Mouse (Mus musculus) MEL (cell line): Measurements from ENCODE around the gene Vps29. TPM values are rescaled to one million over a fixed set of nuclear protein-coding genes. Genes with fewer than 3 reads are reported as not detected.

Experiments used
- DNase-seq: peaks from one replicate; pipeline ENCODE4 v3.0.0; 2011; ENCODE audit warnings: low read depth, low spot score
- H3K27ac ChIP-seq: 2 replicates; pipeline ENCODE4 v1.5.1; 2012; ENCODE audit warnings: low read depth, mild to moderate bottlenecking, control low read depth, low read length, moderate library complexity; ENCODE audit not compliant: control insufficient read depth
- H3K27me3 ChIP-seq, 2 experiments: fragments of 150-350 bp in 1 of 2; sonication (generic) in 1 of 2; 2 replicates each; pipeline ENCODE4 v1.6.1; 2012; ENCODE audit warnings: low read length in 2 of 2, mild to moderate bottlenecking in 2 of 2, improper control_type of control experiment in 1 of 2, moderate library complexity in 1 of 2; ENCODE audit not compliant: insufficient read depth in 2 of 2, control insufficient read depth in 1 of 2
- H3K36me3 ChIP-seq, 2 experiments: 2 replicates each; pipeline ENCODE4 v1.6.1; 2012 to 2014; ENCODE audit warnings: low read length in 2 of 2, improper control_type of control experiment in 1 of 2, inconsistent platforms in 1 of 2, mild to moderate bottlenecking in 1 of 2; ENCODE audit not compliant: insufficient read depth in 2 of 2, control insufficient read depth in 1 of 2
- H3K4me1 ChIP-seq, 2 experiments: fragments of 150-350 bp in 1 of 2; sonication (generic) in 1 of 2; 2 replicates each; pipeline ENCODE4 v1.6.1; 2012; ENCODE audit warnings: low read length in 2 of 2, improper control_type of control experiment in 1 of 2, mild to moderate bottlenecking in 1 of 2; ENCODE audit not compliant: insufficient read depth in 2 of 2, control insufficient read depth in 1 of 2
- H3K4me3 ChIP-seq, 2 experiments: fragments of 150-350 bp in 1 of 2; sonication (generic) in 1 of 2; 2 replicates each; pipeline ENCODE4 v1.5.1; 2012; ENCODE audit warnings: low read depth in 2 of 2, low read length in 2 of 2, mild to moderate bottlenecking in 2 of 2, moderate library complexity in 2 of 2, control low read depth in 1 of 2, improper control_type of control experiment in 1 of 2; ENCODE audit not compliant: control insufficient read depth in 1 of 2, insufficient read depth in 1 of 2
- H3K79me2 ChIP-seq: 2 replicates; pipeline ENCODE4 v1.6.1; 2012; ENCODE audit warnings: mild to moderate bottlenecking, low read length, moderate library complexity; ENCODE audit not compliant: control insufficient read depth, poor library complexity, insufficient read depth
- H3K9ac ChIP-seq: 2 replicates; pipeline ENCODE4 v1.6.1; 2012; ENCODE audit warnings: low read depth, mild to moderate bottlenecking, control low read depth, low read length, moderate library complexity; ENCODE audit not compliant: control insufficient read depth, poor library complexity, severe bottlenecking
- H3K9me3 ChIP-seq: fragments of 150-350 bp; sonication (generic); replicated peaks from 2 replicates; pipeline ENCODE4 v1.6.1; 2012; ENCODE audit warnings: mild to moderate bottlenecking, low read length, improper control_type of control experiment, moderate library complexity; ENCODE audit not compliant: insufficient read depth
- CHD1 ChIP-seq: IDR thresholded peaks from 2 replicates; pipeline ENCODE4 v1.6.1; 2012; ENCODE audit warnings: low read depth, mild to moderate bottlenecking, inconsistent platforms, low read length, improper control_type of control experiment
- CTCF ChIP-seq, 3 experiments: IDR thresholded peaks in 2 of 3; conservative IDR thresholded peaks in 1 of 3; 2 replicates each; pipeline ENCODE4 v1.5.1; 2011 to 2012; ENCODE audit warnings: low read length in 3 of 3, low read depth in 2 of 3, mild to moderate bottlenecking in 2 of 3, improper control_type of control experiment in 1 of 3, inconsistent platforms in 1 of 3, mixed read lengths in 1 of 3, moderate library complexity in 1 of 3; ENCODE audit not compliant: control insufficient read depth in 1 of 3, insufficient read depth in 1 of 3, poor library complexity in 1 of 3, severe bottlenecking in 1 of 3
- E2F4 ChIP-seq: IDR thresholded peaks from 2 replicates; pipeline ENCODE4 v1.6.1; 2011; ENCODE audit warnings: low read depth, low read length, improper control_type of control experiment, borderline replicate concordance
- EP300 ChIP-seq, 2 experiments: IDR thresholded peaks; 2 replicates each; pipeline ENCODE4 v1.6.1; 2011; ENCODE audit warnings: improper control_type of control experiment in 2 of 2, low read length in 2 of 2, low read depth in 1 of 2, mild to moderate bottlenecking in 1 of 2
- ETS1 ChIP-seq: IDR thresholded peaks from 2 replicates; pipeline ENCODE4 v1.6.1; 2012; ENCODE audit warnings: low read depth, mild to moderate bottlenecking, inconsistent platforms, low read length, improper control_type of control experiment, moderate library complexity
- GATA1 ChIP-seq: IDR thresholded peaks from 2 replicates; pipeline ENCODE4 v1.6.1; 2011; ENCODE audit warnings: low read depth, low read length, improper control_type of control experiment
- JUND ChIP-seq: IDR thresholded peaks from 2 replicates; pipeline ENCODE4 v1.6.1; 2011; ENCODE audit warnings: low read depth, mild to moderate bottlenecking, improper control_type of control experiment, low read length
- KAT2A ChIP-seq: conservative IDR thresholded peaks from 2 replicates; pipeline ENCODE4 v1.6.1; 2012; ENCODE audit warnings: low read depth, low read length, improper control_type of control experiment, inconsistent platforms
- MAFK ChIP-seq: IDR thresholded peaks from 2 replicates; pipeline ENCODE4 v1.6.1; 2011; ENCODE audit warnings: low read depth, mild to moderate bottlenecking, low read length, improper control_type of control experiment, borderline replicate concordance
- MEF2A ChIP-seq: IDR thresholded peaks from 2 replicates; pipeline ENCODE4 v1.6.1; 2014; ENCODE audit warnings: low read depth, mild to moderate bottlenecking, inconsistent platforms, low read length, improper control_type of control experiment; ENCODE audit not compliant: poor library complexity, insufficient replicate concordance, severe bottlenecking; ENCODE audit errors: extremely low read depth
- MXI1 ChIP-seq: IDR thresholded peaks from 2 replicates; pipeline ENCODE4 v1.6.1; 2011; ENCODE audit warnings: mild to moderate bottlenecking, low read depth, low read length, improper control_type of control experiment
- MYC ChIP-seq: IDR thresholded peaks from 2 replicates; pipeline ENCODE4 v1.6.1; 2011; ENCODE audit warnings: low read depth, mild to moderate bottlenecking, low read length, improper control_type of control experiment, moderate library complexity
- NELFE ChIP-seq: IDR thresholded peaks from 2 replicates; pipeline ENCODE4 v1.6.1; 2011; ENCODE audit warnings: low read depth, low read length, improper control_type of control experiment
- POLR2AphosphoS2 ChIP-seq: IDR thresholded peaks from 2 replicates; pipeline ENCODE4 v1.6.1; 2011; ENCODE audit warnings: low read length, improper control_type of control experiment
- RAD21 ChIP-seq: IDR thresholded peaks from 2 replicates; pipeline ENCODE4 v1.6.1; 2011; ENCODE audit warnings: mild to moderate bottlenecking, low read depth, low read length, improper control_type of control experiment
- TAL1 ChIP-seq: IDR thresholded peaks from 2 replicates; pipeline ENCODE4 v1.6.1; 2012; ENCODE audit warnings: mild to moderate bottlenecking, inconsistent platforms, low read length, moderate library complexity, mixed read lengths
- TBP ChIP-seq: IDR thresholded peaks from 2 replicates; pipeline ENCODE4 v1.8.0; 2011; ENCODE audit warnings: low read depth, low read length, improper control_type of control experiment
- TCF12 ChIP-seq: IDR thresholded peaks from 2 replicates; pipeline ENCODE4 v1.6.1; 2014; ENCODE audit warnings: low read depth, mild to moderate bottlenecking, inconsistent platforms, low read length, improper control_type of control experiment, moderate library complexity
- UBTF ChIP-seq: IDR thresholded peaks from 2 replicates; pipeline ENCODE4 v1.6.1; 2012; ENCODE audit warnings: low read depth, mild to moderate bottlenecking, inconsistent platforms, low read length, improper control_type of control experiment, moderate library complexity, borderline replicate concordance; ENCODE audit not compliant: insufficient read depth
- USF1 ChIP-seq: IDR thresholded peaks from 2 replicates; pipeline ENCODE4 v1.6.1; 2014; ENCODE audit warnings: low read depth, mild to moderate bottlenecking, inconsistent platforms, low read length, improper control_type of control experiment, moderate library complexity
- USF2 ChIP-seq, 2 experiments: IDR thresholded peaks; 2 replicates each; pipeline ENCODE4 v1.6.1; 2011 to 2012; ENCODE audit warnings: improper control_type of control experiment in 2 of 2, low read length in 2 of 2, borderline replicate concordance in 1 of 2, inconsistent platforms in 1 of 2, low read depth in 1 of 2, mild to moderate bottlenecking in 1 of 2; ENCODE audit not compliant: insufficient read depth in 1 of 2
- ZKSCAN1 ChIP-seq: IDR thresholded peaks from 2 replicates; pipeline ENCODE4 v1.6.1; 2012; ENCODE audit warnings: low read depth, mild to moderate bottlenecking, inconsistent platforms, low read length, improper control_type of control experiment, moderate library complexity
- ZMIZ1 ChIP-seq: IDR thresholded peaks from 2 replicates; pipeline ENCODE4 v1.6.1; 2012; ENCODE audit warnings: low read depth, mild to moderate bottlenecking, inconsistent platforms, low read length, improper control_type of control experiment, moderate library complexity
- polyA plus RNA-seq, 2 experiments: library from polyadenylated mRNA; stranded (reverse) in 1 of 2; unstranded in 1 of 2; fragments of >175 nt in 1 of 2; fragments of >200 nt in 1 of 2; gene quantifications; 2 replicates each; pipeline versions ENCODE4 v1.2.1 to v1.2.4; 2012; ENCODE audit warnings: low replicate concordance in 2 of 2, low read depth in 1 of 2; ENCODE audit not compliant: insufficient read length in 2 of 2, insufficient read depth in 1 of 2, missing spikeins in 1 of 2
- total RNA-seq: library from RNA; depleted of rRNA; stranded (reverse); fragments of 300-350 nt; gene quantifications from 2 replicates; pipeline ENCODE4 v1.2.3, GENCODE M21; 2012

The Vps29 gene
- total and polyA plus RNA-seq, 3 experiments: 92.1 to 424 (median 101) TPM

GRCm38 (mm10) chr5:122396791-122397190 lies 42.6 kb downstream of the Vps29 start:
- Histone ChIP-seq H3K9ac (no peak overlapping the region), H3K4me3 (no peak overlapping the region), H3K79me2 (peaks cover 41% of the 10 kb centered on the region), H3K36me3 (peaks cover 5 to 11% of the 10 kb centered on the region in 2 experiments), H3K27ac (no peak overlapping the region), H3K4me1 (peaks cover 0 to 7% of the 10 kb centered on the region in 2 experiments; a peak in 2 of 4 replicates), H3K9me3 (no peaks in the 10 kb centered on the region), H3K27me3 (no peaks in the 10 kb centered on the region)
- DNase-seq: no peak
- TF ChIP-seq TCF12 (no peak), JUND (no peak), USF2 (IDR thresholded peaks at IDR 0.05; ENCODE audit: borderline replicate concordance in 1 of 2, insufficient read depth in 1 of 2, low read depth in 1 of 2, low read length in 2 of 2) (no peak), ZMIZ1 (no peak), CHD1 (no peak), TAL1 (no peak), MXI1 (no peak), ZKSCAN1 (no peak), GATA1 (no peak)

GRCm38 (mm10) chr5:122397495-122397894 lies 43.3 kb downstream of the Vps29 start:
- H3K4me3 ChIP-seq: no peak overlapping the region
- H3K4me1 ChIP-seq: peaks cover 0 to 6% of the 10 kb centered on the region in 2 experiments; a peak in 2 of 4 replicates
- H3K27ac ChIP-seq: no peak overlapping the region

More at GRCm38 (mm10) chr5:122397495-122397894, 43.3 kb downstream of the Vps29 start:
- no peak for TF ChIP-seq ZMIZ1
- no peak for TF ChIP-seq EP300 (IDR thresholded peaks at IDR 0.05; ENCODE audit: low read depth in 1 of 2, low read length in 2 of 2)
- no peak for TF ChIP-seq ETS1
- TF ChIP-seq MYC: no peak
- TF ChIP-seq TBP: no peak
- no peak for TF ChIP-seq RAD21
- no peak for TF ChIP-seq CHD1
- no peak for TF ChIP-seq POLR2AphosphoS2
- no peak for TF ChIP-seq CTCF (IDR thresholded peaks at IDR 0.05 in 2 of 3, conservative IDR thresholded peaks at IDR 0.05 in 1 of 3; ENCODE audit: control insufficient read depth in 1 of 3, insufficient read depth in 1 of 3, low read depth in 2 of 3, low read length in 3 of 3, poor library complexity in 1 of 3, severe bottlenecking in 1 of 3)
- no peak for TF ChIP-seq NELFE
- TF ChIP-seq UBTF: no peak
- no peak for TF ChIP-seq MAFK
- no peak for TF ChIP-seq USF1
- TF ChIP-seq MEF2A: no peak
- no peak for TF ChIP-seq E2F4
- TF ChIP-seq KAT2A: no peak
- no peak for TF ChIP-seq TAL1
- TF ChIP-seq, all 39 proteins: peak for 0
- no peak overlapping the region for H3K9ac ChIP-seq
- DNase-seq: no peak
- H3K27me3 ChIP-seq: no peaks in the 10 kb centered on the region
- H3K79me2 ChIP-seq: peaks cover 34% of the 10 kb centered on the region
- H3K36me3 ChIP-seq: peaks cover 5 to 15% of the 10 kb centered on the region in 2 experiments
- no peaks in the 10 kb centered on the region for H3K9me3 ChIP-seq
